Mouse (Mus musculus): ENCODE results near the gene Mrps12. TPM values are rescaled to one million over a fixed set of nuclear protein-coding genes. Genes with fewer than 3 reads are reported as not detected.

The Mrps12 gene
- polyA plus RNA-seq, 1 experiment from 2014 or later = 153 TPM

- no peak overlapping the region for H3K4me3 ChIP-seq (ENCODE audit: low read depth, low read length)
- WGBS = 93% methylated on average over 2 of the region's 2 CpGs
- H3K36me3 ChIP-seq (ENCODE audit: control insufficient read depth, insufficient read depth, low read length) = no peaks in the 10 kb centered on the region
- no peaks in the 10 kb centered on the region for H3K9me3 ChIP-seq (ENCODE audit: control insufficient read depth, low read depth, low read length)
- H3K9ac ChIP-seq (replicated peaks; ENCODE audit: low read depth, low read length) = no peak overlapping the region
- H3K27ac ChIP-seq (ENCODE audit: low read length) = no peak overlapping the region
- no peak for ATAC-seq (ENCODE audit: insufficient number of reproducible peaks, insufficient read depth, low FRiP score, low read depth)
- H3K4me2 ChIP-seq (replicated peaks; ENCODE audit: low read depth, low read length) = no peak overlapping the region
- no peaks in the 10 kb centered on the region for H3K27me3 ChIP-seq (ENCODE audit: control insufficient read depth, insufficient read depth, low read length)
- H3K4me1 ChIP-seq (ENCODE audit: control insufficient read depth, insufficient read depth, low read length) = no peaks in the 10 kb centered on the region
Measured at GRCm38 (mm10) chr7:28724613-28725012, 17.0 kb downstream of the Mrps12 start.

- Histone ChIP-seq H3K4me1 (ENCODE audit: control insufficient read depth, insufficient read depth, low read length) (peaks cover 8% of the 10 kb centered on the region; the same call in 1 of the 2 replicates), H3K36me3 (ENCODE audit: control insufficient read depth, insufficient read depth, low read length) (no peaks in the 10 kb centered on the region), H3K4me3 (ENCODE audit: low read depth, low read length) (no peak overlapping the region), H3K27ac (ENCODE audit: low read length) (no peak overlapping the region), H3K4me2 (replicated peaks; ENCODE audit: low read depth, low read length) (no peak overlapping the region), H3K9me3 (ENCODE audit: control insufficient read depth, low read depth, low read length) (no peaks in the 10 kb centered on the region), H3K27me3 (ENCODE audit: control insufficient read depth, insufficient read depth, low read length) (no peaks in the 10 kb centered on the region), H3K9ac (replicated peaks; ENCODE audit: low read depth, low read length) (no peak overlapping the region)
- no peak for ATAC-seq (ENCODE audit: insufficient number of reproducible peaks, insufficient read depth, low FRiP score, low read depth)
- 92% methylated on average over 7 of the region's 7 CpGs for WGBS
Measured at GRCm38 (mm10) chr7:28722079-28722478, 19.5 kb downstream of the Mrps12 start.

- no peak for ATAC-seq (ENCODE audit: insufficient number of reproducible peaks, insufficient read depth, low FRiP score, low read depth)
- Histone ChIP-seq H3K4me1 (ENCODE audit: control insufficient read depth, insufficient read depth, low read length) (peaks cover 13% of the 10 kb centered on the region; the same call in 1 of the 2 replicates), H3K4me2 (replicated peaks; ENCODE audit: low read depth, low read length) (no peak overlapping the region), H3K9ac (replicated peaks; ENCODE audit: low read depth, low read length) (no peak overlapping the region), H3K9me3 (ENCODE audit: control insufficient read depth, low read depth, low read length) (no peaks in the 10 kb centered on the region), H3K27ac (ENCODE audit: low read length) (no peak overlapping the region), H3K27me3 (ENCODE audit: control insufficient read depth, insufficient read depth, low read length) (no peaks in the 10 kb centered on the region), H3K4me3 (ENCODE audit: low read depth, low read length) (no peak overlapping the region), H3K36me3 (ENCODE audit: control insufficient read depth, insufficient read depth, low read length) (no peaks in the 10 kb centered on the region)
- WGBS = 52% methylated on average over 3 of the region's 3 CpGs
Measured at GRCm38 (mm10) chr7:28720753-28721537, 20.7 kb downstream of the Mrps12 start.

GRCm38 (mm10) chr7:28719650-28720049 lies 22.0 kb downstream of the Mrps12 start:
- no peak overlapping the region for H3K4me2 ChIP-seq (replicated peaks; ENCODE audit: low read depth, low read length)
- H3K9ac ChIP-seq (replicated peaks; ENCODE audit: low read depth, low read length) = no peak overlapping the region
- H3K4me3 ChIP-seq (ENCODE audit: low read depth, low read length) = no peak overlapping the region
- WGBS = 68% methylated on average over 2 of the region's 2 CpGs
- no peaks in the 10 kb centered on the region for H3K9me3 ChIP-seq (ENCODE audit: control insufficient read depth, low read depth, low read length)
- no peak overlapping the region for H3K27ac ChIP-seq (ENCODE audit: low read length)
- H3K4me1 ChIP-seq (ENCODE audit: control insufficient read depth, insufficient read depth, low read length) = peaks cover 13% of the 10 kb centered on the region; the same call in 1 of the 2 replicates
- ATAC-seq (ENCODE audit: insufficient number of reproducible peaks, insufficient read depth, low FRiP score, low read depth) = no peak
- no peaks in the 10 kb centered on the region for H3K36me3 ChIP-seq (ENCODE audit: control insufficient read depth, insufficient read depth, low read length)
- H3K27me3 ChIP-seq (ENCODE audit: control insufficient read depth, insufficient read depth, low read length) = no peaks in the 10 kb centered on the region

- Histone ChIP-seq H3K4me2 (replicated peaks; ENCODE audit: low read depth, low read length) (no peak overlapping the region), H3K27me3 (ENCODE audit: control insufficient read depth, insufficient read depth, low read length) (no peaks in the 10 kb centered on the region), H3K36me3 (ENCODE audit: control insufficient read depth, insufficient read depth, low read length) (no peaks in the 10 kb centered on the region), H3K4me3 (ENCODE audit: low read depth, low read length) (no peak overlapping the region), H3K4me1 (ENCODE audit: control insufficient read depth, insufficient read depth, low read length) (peaks cover 13% of the 10 kb centered on the region; the same call in 1 of the 2 replicates), H3K27ac (ENCODE audit: low read length) (no peak overlapping the region), H3K9ac (replicated peaks; ENCODE audit: low read depth, low read length) (no peak overlapping the region), H3K9me3 (ENCODE audit: control insufficient read depth, low read depth, low read length) (no peaks in the 10 kb centered on the region)
- no peak for ATAC-seq (ENCODE audit: insufficient number of reproducible peaks, insufficient read depth, low FRiP score, low read depth)
- WGBS = 42% methylated on average over 4 of the region's 4 CpGs
Measured at GRCm38 (mm10) chr7:28719159-28719558, 22.5 kb downstream of the Mrps12 start.

GRCm38 (mm10) chr7:28717726-28718125 lies 23.9 kb downstream of the Mrps12 start:
- Histone ChIP-seq H3K36me3 (ENCODE audit: control insufficient read depth, insufficient read depth, low read length) (no peaks in the 10 kb centered on the region), H3K9ac (replicated peaks; ENCODE audit: low read depth, low read length) (no peak overlapping the region), H3K4me2 (replicated peaks; ENCODE audit: low read depth, low read length) (peak overlapping the region; percentile 76; the same call in 1 of the 2 replicates), H3K4me3 (ENCODE audit: low read depth, low read length) (no peak overlapping the region), H3K27ac (ENCODE audit: low read length) (0 out of 2 replicates have a peak overlapping the region, but pooled peaks have one; percentile 21), H3K9me3 (ENCODE audit: control insufficient read depth, low read depth, low read length) (no peaks in the 10 kb centered on the region), H3K27me3 (ENCODE audit: control insufficient read depth, insufficient read depth, low read length) (no peaks in the 10 kb centered on the region), H3K4me1 (ENCODE audit: control insufficient read depth, insufficient read depth, low read length) (peaks cover 13% of the 10 kb centered on the region; the same call in 1 of the 2 replicates)
- 54% methylated on average over 10 of the region's 10 CpGs for WGBS
- no peak for ATAC-seq (ENCODE audit: insufficient number of reproducible peaks, insufficient read depth, low FRiP score, low read depth)

- peak; percentile 73 for ATAC-seq (ENCODE audit: insufficient number of reproducible peaks, insufficient read depth, low FRiP score, low read depth)
- Histone ChIP-seq H3K9ac (replicated peaks; ENCODE audit: low read depth, low read length) (peak within 1 kb of the TSS; percentile 45), H3K4me2 (replicated peaks; ENCODE audit: low read depth, low read length) (peak within 1 kb of the TSS; percentile 76), H3K36me3 (ENCODE audit: control insufficient read depth, insufficient read depth, low read length) (no peaks in the 10 kb centered on the region), H3K27ac (ENCODE audit: low read length) (peak within 1 kb of the TSS; percentile 55; the same call in 1 of the 2 replicates), H3K27me3 (ENCODE audit: control insufficient read depth, insufficient read depth, low read length) (no peaks in the 10 kb centered on the region), H3K9me3 (ENCODE audit: control insufficient read depth, low read depth, low read length) (no peaks in the 10 kb centered on the region), H3K4me1 (ENCODE audit: control insufficient read depth, insufficient read depth, low read length) (peaks cover 13% of the 10 kb centered on the region; the same call in 1 of the 2 replicates), H3K4me3 (ENCODE audit: low read depth, low read length) (peak within 1 kb of the TSS; percentile 43)
- WGBS = 1% methylated on average over 36 of the region's 36 CpGs
Measured at GRCm38 (mm10) chr7:28716590-28717281, 24.9 kb downstream of the Mrps12 start, which contains the start of gene Fbxo17. TSS of gene Fbxo17 (plus strand) at chr7:28716804.

GRCm38 (mm10) chr7:28715598-28715997 lies 26.0 kb downstream of the Mrps12 start:
- no peaks in the 10 kb centered on the region for H3K27me3 ChIP-seq (ENCODE audit: control insufficient read depth, insufficient read depth, low read length)
- ATAC-seq (ENCODE audit: insufficient number of reproducible peaks, insufficient read depth, low FRiP score, low read depth) = no peak
- H3K27ac ChIP-seq (ENCODE audit: low read length) = no peak overlapping the region
- H3K4me3 ChIP-seq (ENCODE audit: low read depth, low read length) = no peak overlapping the region
- no peak overlapping the region for H3K9ac ChIP-seq (replicated peaks; ENCODE audit: low read depth, low read length)
- H3K4me1 ChIP-seq (ENCODE audit: control insufficient read depth, insufficient read depth, low read length) = peaks cover 13% of the 10 kb centered on the region; the same call in 1 of the 2 replicates
- H3K4me2 ChIP-seq (replicated peaks; ENCODE audit: low read depth, low read length) = no peak overlapping the region
- no peaks in the 10 kb centered on the region for H3K36me3 ChIP-seq (ENCODE audit: control insufficient read depth, insufficient read depth, low read length)
- H3K9me3 ChIP-seq (ENCODE audit: control insufficient read depth, low read depth, low read length) = no peaks in the 10 kb centered on the region
- 98% methylated on average over 2 of the region's 2 CpGs for WGBS
